Mouse (Mus musculus) testis, adult 2 months (tissue): ENCODE data around the gene Thbd. TPM values are rescaled to one million over a fixed set of nuclear protein-coding genes. Genes with fewer than 3 reads are reported as not detected.

ENCODE experiments used
- H3K27ac ChIP-seq: fragments of 200-500 bp; 2 replicates; pipeline ENCODE4 v1.5.1; 2012; ENCODE audit warnings: low read depth, low read length; ENCODE audit not compliant: control insufficient read depth, insufficient read depth
- H3K27me3 ChIP-seq: fragments of 200-500 bp; 2 replicates; pipeline ENCODE4 v1.6.1; 2012; ENCODE audit warnings: mild to moderate bottlenecking, low read length, moderate library complexity; ENCODE audit not compliant: control insufficient read depth, insufficient read depth
- H3K36me3 ChIP-seq: fragments of 200-500 bp; 2 replicates; pipeline ENCODE4 v1.6.1; 2012; ENCODE audit warnings: mild to moderate bottlenecking, low read length; ENCODE audit not compliant: control insufficient read depth, insufficient read depth
- H3K4me1 ChIP-seq: fragments of 200-500 bp; 2 replicates; pipeline ENCODE4 v1.6.1; 2012; ENCODE audit warnings: low read length; ENCODE audit not compliant: control insufficient read depth, insufficient read depth
- H3K4me3 ChIP-seq: fragments of 200-500 bp; 2 replicates; pipeline ENCODE4 v1.5.1; 2012; ENCODE audit warnings: low read depth, mild to moderate bottlenecking, low read length, moderate library complexity, mixed read lengths; ENCODE audit not compliant: control insufficient read depth
- CTCF ChIP-seq: fragments of 200-500 bp; IDR thresholded peaks from 2 replicates; pipeline ENCODE4 v1.5.1; 2012; ENCODE audit warnings: low read depth, mild to moderate bottlenecking, inconsistent platforms, low read length, moderate library complexity; ENCODE audit not compliant: control insufficient read depth, insufficient read depth, insufficient replicate concordance
- POLR2A ChIP-seq: fragments of 200-500 bp; IDR thresholded peaks from 2 replicates; pipeline ENCODE4 v1.6.1; 2012; ENCODE audit warnings: low read depth, mild to moderate bottlenecking, inconsistent platforms, low read length, moderate library complexity; ENCODE audit not compliant: control insufficient read depth
- polyA plus RNA-seq: library from polyadenylated mRNA; depleted of rRNA; stranded (reverse); fragments of >200 nt; gene quantifications from 2 replicates; pipeline ENCODE4 v1.2.3, GENCODE M21; 2012; rRNA removed

Gene Thbd
- polyA plus RNA-seq, 1 experiment: 3.0 TPM

- no peak for TF ChIP-seq POLR2A
- TF ChIP-seq CTCF: no peak
Measured at GRCm38 (mm10) chr2:148365227-148365626, 42.8 kb downstream of the Thbd start.

GRCm38 (mm10) chr2:148364536-148364935, 43.5 kb downstream of the Thbd start:
- TF ChIP-seq POLR2A: no peak
- no peak for TF ChIP-seq CTCF
- Histone ChIP-seq H3K4me3 (no peak overlapping the region), H3K27me3 (no peaks in the 10 kb centered on the region), H3K4me1 (no peaks in the 10 kb centered on the region), H3K36me3 (no peaks in the 10 kb centered on the region), H3K27ac (no peak overlapping the region)

More at GRCm38 (mm10) chr2:148365227-148365626, 42.8 kb downstream of the Thbd start:
- H3K4me1 ChIP-seq: no peaks in the 10 kb centered on the region
- no peak overlapping the region for H3K4me3 ChIP-seq
- H3K27ac ChIP-seq: no peak overlapping the region
- H3K36me3 ChIP-seq: no peaks in the 10 kb centered on the region
- H3K27me3 ChIP-seq: no peaks in the 10 kb centered on the region

- H3K27me3 ChIP-seq: no peaks in the 10 kb centered on the region
- no peak overlapping the region for H3K4me3 ChIP-seq
- TF ChIP-seq CTCF (no peak), POLR2A (no peak)
- no peak overlapping the region for H3K27ac ChIP-seq
- no peaks in the 10 kb centered on the region for H3K36me3 ChIP-seq
- no peaks in the 10 kb centered on the region for H3K4me1 ChIP-seq
Measured at GRCm38 (mm10) chr2:148357145-148357544, 50.8 kb downstream of the Thbd start.

Other genes starting within 250 kb of the Thbd start
- gene Sstr4, start 12.8 kb downstream of the Thbd start, polyA plus RNA-seq: not detected in 2 replicates
- gene Cd93, start 35.4 kb upstream of the Thbd start, polyA plus RNA-seq: 0.69 and 0.71 TPM in 2 replicates